Mouse (Mus musculus): ENCODE results near the gene Ntn4. TPM values are rescaled to one million over a fixed set of nuclear protein-coding genes. Genes with fewer than 3 reads are reported as not detected.
"Not testable (repeated sequence)": the region's sequence is repeated elsewhere in the genome, so short reads cannot be mapped to it uniquely, and the experiment has no call there.

Ntn4 gene
- polyA plus RNA-seq, 1 experiment from 2014 or later: 0.67 TPM

DNA sequence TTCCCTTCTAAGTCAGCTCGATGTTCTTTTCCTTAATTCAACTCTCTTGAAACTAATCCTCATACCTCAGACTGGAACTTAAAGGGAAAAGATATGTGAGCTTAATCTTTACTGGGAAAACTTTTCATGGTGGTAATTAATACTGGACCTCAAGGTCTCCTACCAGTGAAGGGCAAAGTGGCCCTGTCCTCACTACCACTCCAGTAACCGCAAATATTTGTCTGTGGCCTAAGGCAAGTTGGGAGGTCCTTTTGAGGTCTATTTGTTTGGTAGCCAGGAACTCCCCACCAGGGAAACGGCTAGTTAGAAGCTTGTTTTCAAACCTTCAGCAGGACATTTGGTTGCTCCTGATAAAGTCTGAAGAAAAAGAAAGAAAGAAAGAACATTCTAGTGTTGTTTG lies 26.5 kb downstream of the Ntn4 start:
- H3K4me3 ChIP-seq: no peak overlapping the region
- H3K4me2 ChIP-seq: no peak overlapping the region
- 49% methylated on average over 3 of the region's 3 CpGs for WGBS
- no peak overlapping the region for H3K9ac ChIP-seq
- ATAC-seq (ENCODE audit: borderline replicate concordance, extremely low read depth, low FRiP score, low TSS enrichment): no peak
- no peaks in the 10 kb centered on the region for H3K4me1 ChIP-seq
- H3K36me3 ChIP-seq: no peaks in the 10 kb centered on the region
- no peaks in the 10 kb centered on the region for H3K9me3 ChIP-seq
- no peak overlapping the region for H3K27ac ChIP-seq
- no peaks in the 10 kb centered on the region for H3K27me3 ChIP-seq

DNA sequence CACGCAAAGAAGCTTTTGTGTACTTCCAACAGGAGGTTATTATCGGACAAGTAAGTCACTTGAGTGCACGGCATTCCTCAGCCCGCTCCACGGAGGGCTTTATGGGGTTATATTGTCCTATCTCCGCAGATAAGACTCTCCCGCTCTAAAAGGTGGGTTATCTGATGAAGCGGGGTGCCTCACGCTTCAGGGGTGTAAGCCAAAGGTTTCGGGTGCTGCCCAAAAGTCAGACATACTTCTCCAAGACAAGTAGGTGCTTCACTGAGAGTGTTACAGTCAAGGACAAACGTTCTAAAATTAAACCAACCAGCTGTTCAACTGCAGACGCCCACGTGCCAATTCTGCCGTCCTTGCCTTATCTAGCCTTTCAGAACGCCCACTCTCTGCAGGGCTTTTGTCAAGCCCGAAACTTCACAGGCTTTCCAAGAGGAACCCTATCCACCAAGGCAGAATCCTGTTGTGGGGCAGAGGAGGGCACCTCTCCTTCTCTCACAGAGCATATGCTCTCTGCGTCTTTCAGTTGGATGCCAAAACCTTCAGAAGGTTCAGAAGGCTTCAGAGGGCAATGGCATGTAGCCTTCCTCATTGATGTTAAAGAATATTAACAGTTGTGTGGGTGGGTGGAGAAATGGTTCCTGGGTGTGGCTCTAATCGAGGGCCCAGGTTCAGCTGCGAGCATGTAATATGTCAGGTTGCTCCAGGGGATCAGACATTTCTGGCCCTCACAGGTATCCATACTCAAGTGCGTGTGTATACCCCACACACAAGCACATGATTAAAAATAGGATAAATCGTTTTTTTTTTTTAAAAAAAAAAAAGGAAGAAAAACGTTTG lies 32.4 kb downstream of the Ntn4 start:
- 0 out of 2 replicates have a peak, but pooled peaks have one; percentile 35 for ATAC-seq (ENCODE audit: borderline replicate concordance, extremely low read depth, low FRiP score, low TSS enrichment)
- 45% methylated on average over 22 of the region's 22 CpGs for WGBS
- Histone ChIP-seq H3K4me2 (peak overlapping the region; percentile 45), H3K4me3 (no peak overlapping the region), H3K27ac (peak overlapping the region; percentile 49), H3K9me3 (no peaks in the 10 kb centered on the region), H3K4me1 (peaks cover 10% of the 10 kb centered on the region), H3K27me3 (no peaks in the 10 kb centered on the region), H3K36me3 (no peaks in the 10 kb centered on the region), H3K9ac (no peak overlapping the region)

DNA sequence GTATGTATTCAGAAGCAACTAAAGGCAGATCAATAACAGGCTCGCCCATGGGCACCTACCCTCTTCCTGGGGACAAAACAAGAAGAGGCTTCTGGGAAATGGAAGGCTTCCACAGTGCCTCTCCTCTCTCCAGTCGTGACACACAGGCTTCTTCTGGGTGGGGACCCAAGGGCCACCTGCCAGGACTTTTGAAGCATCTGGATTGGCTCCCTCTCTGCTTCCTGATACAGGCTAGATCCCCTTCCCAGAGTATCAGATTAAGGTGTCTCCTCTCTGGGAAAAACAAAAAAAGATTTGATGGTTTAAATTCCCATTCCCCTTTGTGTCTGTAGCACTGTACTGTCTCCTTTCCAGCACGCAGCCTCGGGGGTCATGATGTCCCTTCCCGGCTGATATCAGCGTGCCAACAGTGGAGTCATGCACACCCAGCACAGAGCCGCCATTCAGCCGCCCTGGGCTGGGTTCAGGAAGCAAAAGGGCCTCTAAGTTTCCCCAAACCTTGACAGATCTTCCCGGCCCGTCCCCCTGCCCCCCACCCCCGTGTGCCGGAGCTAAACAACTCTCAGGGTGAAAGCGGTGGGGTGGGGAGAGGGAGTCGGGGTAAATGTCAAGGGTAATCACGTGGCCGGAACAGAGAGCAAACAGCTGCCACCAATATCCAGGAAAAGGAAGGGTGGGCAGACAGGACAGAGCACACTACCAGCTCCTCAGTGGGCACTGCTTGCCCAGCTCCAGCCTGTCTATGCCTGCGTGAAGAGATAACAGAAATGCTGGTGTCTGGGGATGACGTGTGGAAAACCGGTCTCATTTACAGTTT lies 38.9 kb downstream of the Ntn4 start:
- Histone ChIP-seq H3K4me1 (peaks cover 18% of the 10 kb centered on the region), H3K9me3 (no peaks in the 10 kb centered on the region), H3K4me2 (peak overlapping the region; percentile 50), H3K27me3 (no peaks in the 10 kb centered on the region), H3K4me3 (0 out of 2 replicates have a peak overlapping the region, but pooled peaks have one; percentile 2), H3K27ac (0 out of 2 replicates have a peak overlapping the region, but pooled peaks have one; percentile 4), H3K36me3 (no peaks in the 10 kb centered on the region), H3K9ac (no peak overlapping the region)
- 21% methylated on average over 19 of the region's 19 CpGs for WGBS
- peak; percentile 35; the same call in 1 of the 2 replicates for ATAC-seq (ENCODE audit: borderline replicate concordance, extremely low read depth, low FRiP score, low TSS enrichment)

DNA sequence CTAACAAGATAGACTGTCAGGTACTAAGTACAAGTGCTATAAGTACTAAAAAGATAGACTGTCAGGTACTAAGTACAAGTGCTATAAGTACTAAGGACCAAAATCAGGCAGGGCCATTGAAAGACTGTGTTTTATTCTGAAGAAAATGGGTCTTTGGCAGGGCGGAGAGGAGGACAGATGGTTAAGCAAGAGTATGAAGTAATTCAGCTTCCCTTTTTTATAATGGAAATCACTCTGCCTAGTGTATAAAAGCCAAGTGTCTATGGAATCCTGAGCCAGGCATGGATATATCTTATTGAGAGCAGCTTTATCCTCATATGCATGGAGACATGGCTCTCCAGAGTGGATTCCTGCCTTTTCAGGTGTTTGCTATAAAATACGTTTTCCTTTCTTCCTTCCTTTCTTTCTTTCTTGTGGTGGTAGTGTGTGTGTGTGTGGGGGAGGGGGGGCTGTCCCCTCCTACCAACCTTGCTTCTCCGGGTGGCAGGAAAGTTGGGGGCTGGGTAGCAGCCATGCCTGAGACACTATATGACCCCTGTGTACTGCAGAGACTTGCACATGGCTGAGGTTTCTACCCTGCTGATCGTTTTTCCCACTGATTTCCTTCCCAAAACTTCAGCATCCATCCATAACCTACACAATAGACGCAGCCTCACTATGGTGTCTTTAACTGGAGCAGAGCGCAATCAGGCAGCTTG lies 40.3 kb downstream of the Ntn4 start:
- H3K4me1 ChIP-seq: peaks cover 18% of the 10 kb centered on the region
- H3K27me3 ChIP-seq: no peaks in the 10 kb centered on the region
- no peak overlapping the region for H3K9ac ChIP-seq
- 68% methylated on average over 6 of the region's 6 CpGs for WGBS
- no peak overlapping the region for H3K4me2 ChIP-seq
- no peak overlapping the region for H3K4me3 ChIP-seq
- H3K36me3 ChIP-seq: no peaks in the 10 kb centered on the region
- no peak for ATAC-seq (ENCODE audit: borderline replicate concordance, extremely low read depth, low FRiP score, low TSS enrichment)
- no peaks in the 10 kb centered on the region for H3K9me3 ChIP-seq
- H3K27ac ChIP-seq: no peak overlapping the region

DNA sequence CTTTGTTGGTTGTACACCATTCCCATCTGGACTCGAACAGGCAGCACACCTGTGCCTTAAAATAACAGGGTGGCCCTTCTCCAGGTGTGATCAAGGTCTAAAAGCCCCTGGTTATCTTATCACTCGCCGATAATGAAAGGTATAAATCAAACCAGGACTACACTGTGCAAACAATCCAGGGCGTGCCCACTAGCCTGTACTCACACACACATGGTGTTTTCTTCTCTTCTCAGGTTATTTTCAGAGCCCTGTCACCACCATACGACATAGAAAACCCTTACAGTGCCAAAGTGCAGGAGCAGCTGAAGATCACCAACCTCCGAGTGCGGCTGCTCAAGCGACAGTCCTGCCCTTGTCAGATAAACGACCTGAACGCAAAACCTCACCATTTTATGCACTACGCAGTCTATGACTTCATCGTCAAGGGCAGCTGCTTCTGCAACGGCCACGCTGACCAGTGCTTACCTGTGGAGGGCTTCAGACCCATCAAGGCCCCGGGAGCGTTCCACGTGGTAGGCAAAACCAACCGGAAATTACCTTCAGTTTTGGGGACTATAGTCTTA lies 41.8 kb downstream of the Ntn4 start:
- Histone ChIP-seq H3K9ac (no peak overlapping the region), H3K9me3 (no peaks in the 10 kb centered on the region), H3K27ac (no peak overlapping the region), H3K36me3 (no peaks in the 10 kb centered on the region), H3K4me3 (no peak overlapping the region), H3K4me2 (no peak overlapping the region), H3K4me1 (peaks cover 18% of the 10 kb centered on the region), H3K27me3 (no peaks in the 10 kb centered on the region)
- 60% methylated on average over 18 of the region's 18 CpGs for WGBS
- no peak for ATAC-seq (ENCODE audit: borderline replicate concordance, extremely low read depth, low FRiP score, low TSS enrichment)

DNA sequence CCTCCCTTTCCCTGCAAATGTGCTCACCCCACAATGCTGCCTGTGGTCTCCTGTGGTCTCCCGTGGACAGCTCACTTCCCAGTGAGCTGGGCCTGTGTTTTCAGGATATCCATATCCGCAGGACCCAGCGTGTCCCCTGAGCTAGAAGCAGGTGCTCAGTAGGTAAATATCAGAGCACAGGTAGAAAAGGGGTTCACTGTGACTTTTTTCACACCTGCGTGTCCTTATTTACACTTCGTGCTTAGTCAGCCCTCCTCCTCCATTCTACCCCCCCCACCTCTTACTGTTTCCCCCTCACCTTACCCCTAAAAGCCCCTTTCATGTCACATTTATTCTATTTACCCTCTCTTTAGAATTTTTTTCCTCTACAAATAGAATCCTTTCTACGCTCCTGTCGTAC lies 42.7 kb downstream of the Ntn4 start:
- WGBS: 77% methylated on average over 7 of the region's 7 CpGs
- H3K27me3 ChIP-seq: no peaks in the 10 kb centered on the region
- no peak overlapping the region for H3K27ac ChIP-seq
- H3K36me3 ChIP-seq: no peaks in the 10 kb centered on the region
- H3K4me3 ChIP-seq: no peak overlapping the region
- H3K9ac ChIP-seq: no peak overlapping the region
- peaks cover 18% of the 10 kb centered on the region for H3K4me1 ChIP-seq
- no peak overlapping the region for H3K4me2 ChIP-seq
- H3K9me3 ChIP-seq: no peaks in the 10 kb centered on the region
- ATAC-seq (ENCODE audit: borderline replicate concordance, extremely low read depth, low FRiP score, low TSS enrichment): no peak

DNA sequence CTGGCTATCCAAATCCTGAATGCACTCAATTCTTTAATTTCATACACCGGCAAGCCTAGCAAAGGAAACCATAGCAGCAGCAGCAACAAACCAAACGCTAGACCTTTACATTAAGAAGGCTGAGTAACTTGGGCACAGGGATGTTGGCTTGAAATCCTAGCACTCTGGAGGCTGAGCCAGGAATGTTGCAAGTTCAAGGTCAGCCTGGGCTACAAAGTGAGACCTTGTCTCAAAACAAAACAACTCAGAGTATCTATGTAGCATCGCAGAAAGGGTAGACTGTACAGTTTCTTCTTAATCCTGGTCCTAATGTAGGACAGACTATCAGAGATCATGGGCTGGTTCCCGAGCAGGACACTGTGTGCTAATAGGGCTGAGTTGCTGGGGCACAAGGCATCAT lies 43.4 kb downstream of the Ntn4 start:
- H3K9ac ChIP-seq: no peak overlapping the region
- no peak overlapping the region for H3K4me3 ChIP-seq
- H3K9me3 ChIP-seq: no peaks in the 10 kb centered on the region
- no peaks in the 10 kb centered on the region for H3K36me3 ChIP-seq
- H3K4me1 ChIP-seq: peaks cover 15% of the 10 kb centered on the region
- no peak for ATAC-seq (ENCODE audit: borderline replicate concordance, extremely low read depth, low FRiP score, low TSS enrichment)
- 85% methylated on average over 4 of the region's 4 CpGs for WGBS
- H3K27ac ChIP-seq: no peak overlapping the region
- H3K27me3 ChIP-seq: no peaks in the 10 kb centered on the region
- no peak overlapping the region for H3K4me2 ChIP-seq

DNA sequence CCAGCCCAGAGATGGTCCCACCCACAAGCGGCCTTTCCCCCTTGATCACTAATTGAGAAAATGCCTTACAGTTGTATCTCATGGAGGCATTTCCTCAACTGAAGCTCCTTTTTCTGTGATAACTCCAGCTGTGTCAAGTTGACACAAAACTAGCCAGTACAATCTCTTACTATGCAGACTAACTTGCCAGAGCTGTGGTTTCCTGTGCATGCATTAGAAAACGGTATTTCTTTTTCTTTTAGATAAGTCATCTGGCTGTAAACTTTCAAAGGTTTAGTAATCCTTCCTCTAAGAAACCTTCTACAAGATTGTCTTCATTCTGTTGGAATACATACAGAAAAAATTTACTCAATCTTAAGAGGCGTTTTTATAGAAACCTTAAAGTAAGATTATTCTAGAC lies 44.9 kb downstream of the Ntn4 start:
- WGBS: 81% methylated on average over 3 of the region's 3 CpGs
- not testable (repeated sequence) for H3K27me3 ChIP-seq; H3K9ac ChIP-seq; ATAC-seq (ENCODE audit: borderline replicate concordance, extremely low read depth, low FRiP score, low TSS enrichment); H3K4me3 ChIP-seq; H3K4me2 ChIP-seq; H3K9me3 ChIP-seq; H3K27ac ChIP-seq; H3K36me3 ChIP-seq
- H3K4me1 ChIP-seq: peaks cover 11% of the 10 kb centered on the region

DNA sequence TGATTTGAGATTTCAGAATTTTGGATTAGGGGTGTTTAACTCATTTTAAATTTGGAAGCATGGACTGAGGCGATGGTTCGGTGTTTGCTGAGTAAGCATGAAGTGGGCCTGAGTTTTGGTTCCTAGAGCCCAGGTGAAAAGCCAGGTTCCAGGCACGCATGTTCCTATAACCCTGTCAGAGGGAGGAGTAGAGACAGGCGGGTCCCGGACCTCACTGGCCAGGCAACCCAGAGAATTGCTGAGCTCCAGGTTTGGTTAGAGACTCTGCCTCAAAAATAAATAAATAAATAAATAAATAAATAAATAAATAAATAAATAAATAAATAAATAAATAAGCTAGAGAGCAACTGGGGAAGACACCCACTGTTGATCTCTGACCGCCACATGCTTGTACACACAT lies 46.1 kb downstream of the Ntn4 start:
- Histone ChIP-seq H3K4me1 (peaks cover 17% of the 10 kb centered on the region), H3K9ac (no peak overlapping the region), H3K27ac (no peak overlapping the region), H3K36me3 (no peaks in the 10 kb centered on the region), H3K4me2 (no peak overlapping the region), H3K9me3 (no peaks in the 10 kb centered on the region), H3K4me3 (no peak overlapping the region), H3K27me3 (no peaks in the 10 kb centered on the region)
- no peak for ATAC-seq (ENCODE audit: borderline replicate concordance, extremely low read depth, low FRiP score, low TSS enrichment)
- WGBS: 94% methylated on average over 6 of the region's 6 CpGs

DNA sequence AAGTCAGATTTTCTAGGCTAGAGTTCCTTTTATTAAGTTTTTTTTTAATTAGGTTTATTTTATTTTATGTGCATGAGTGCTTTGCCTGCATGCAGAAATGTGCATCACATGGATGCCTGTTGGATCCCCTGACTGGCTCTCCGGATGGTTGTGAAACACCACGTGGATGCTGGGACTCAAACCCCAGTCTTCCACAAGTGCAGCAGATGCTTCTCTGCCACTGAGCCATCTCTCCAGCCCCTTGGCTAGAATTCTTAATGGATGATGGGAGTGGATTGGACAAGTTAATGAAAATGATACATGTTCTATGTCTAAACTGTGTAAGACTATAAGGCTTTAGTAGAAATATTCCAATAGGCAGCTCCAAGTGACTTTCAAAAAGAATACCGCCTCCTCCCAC lies 47.3 kb downstream of the Ntn4 start:
- ATAC-seq (ENCODE audit: borderline replicate concordance, extremely low read depth, low FRiP score, low TSS enrichment): no peak

DNA sequence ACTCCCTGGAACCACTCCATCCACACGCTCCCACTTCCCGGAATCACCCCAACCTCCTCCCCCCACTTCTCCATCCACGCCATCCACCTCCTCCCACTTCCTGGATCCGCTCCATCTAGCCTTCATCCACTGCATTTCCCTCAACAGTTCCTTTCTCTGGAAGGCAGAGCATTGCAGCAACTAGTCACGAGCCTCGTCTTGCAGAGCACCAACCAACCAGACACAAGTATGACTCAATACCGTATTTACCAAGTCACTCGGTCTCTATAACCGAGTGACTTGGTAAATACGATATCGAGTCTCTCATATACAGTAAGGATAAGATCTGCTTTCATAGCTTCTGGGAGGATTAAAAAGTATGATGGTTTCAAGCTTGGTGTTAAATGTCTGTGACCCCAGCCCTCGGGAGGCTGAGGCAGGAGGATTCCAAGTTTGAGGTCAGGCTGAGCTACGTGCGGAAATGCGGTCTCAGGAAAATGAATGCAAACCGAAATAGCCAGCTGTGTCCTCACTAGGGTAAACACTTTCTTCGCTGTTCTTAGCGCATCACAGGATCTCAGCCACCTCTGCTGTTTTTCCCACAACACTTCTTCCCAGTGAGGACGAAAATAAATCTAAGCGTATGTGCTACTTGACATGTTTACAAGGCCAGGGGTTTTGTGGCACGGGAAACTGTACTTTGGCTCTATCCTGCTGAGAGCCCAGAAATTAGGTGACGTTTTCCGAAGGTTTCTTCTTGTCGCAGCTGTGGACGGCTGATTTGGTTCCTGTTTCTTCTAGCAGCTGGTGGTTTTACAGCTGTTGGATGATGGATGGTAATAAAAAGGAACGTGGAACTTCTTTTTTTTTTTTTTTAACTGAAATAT lies 48.1 kb downstream of the Ntn4 start:
- Histone ChIP-seq H3K36me3 (no peaks in the 10 kb centered on the region), H3K4me1 (peaks cover 16% of the 10 kb centered on the region), H3K4me2 (peak overlapping the region; percentile 20; the same call in 1 of the 2 replicates), H3K27me3 (no peaks in the 10 kb centered on the region), H3K4me3 (no peak overlapping the region), H3K9me3 (no peaks in the 10 kb centered on the region), H3K9ac (no peak overlapping the region), H3K27ac (0 out of 2 replicates have a peak overlapping the region, but pooled peaks have one; percentile 33)
- peak; percentile 9; the same call in 1 of the 2 replicates for ATAC-seq (ENCODE audit: borderline replicate concordance, extremely low read depth, low FRiP score, low TSS enrichment)
- WGBS: 66% methylated on average over 26 of the region's 26 CpGs

More for the DNA sequence above, 47.3 kb downstream of the Ntn4 start:
- Histone ChIP-seq H3K36me3 (no peaks in the 10 kb centered on the region), H3K27me3 (no peaks in the 10 kb centered on the region), H3K9ac (no peak overlapping the region), H3K27ac (no peak overlapping the region), H3K9me3 (no peaks in the 10 kb centered on the region), H3K4me1 (peaks cover 16% of the 10 kb centered on the region), H3K4me3 (no peak overlapping the region), H3K4me2 (no peak overlapping the region)
- 87% methylated on average over 3 of the region's 3 CpGs for WGBS
